Mouse (Mus musculus): Measurements from ENCODE around the gene Irf2bp1.
A peak's percentile ranks its signal among the peaks of the same experiment; 100 is the strongest.

The Irf2bp1 gene

GRCm38 (mm10) chr7:19000421-19000820, 3.4 kb upstream of the Irf2bp1 start:
- DNase-seq (ENCODE audit: low spot score in 2 of 2), result no peak

GRCm38 (mm10) chr7:19001066-19001806, 2.6 kb upstream of the Irf2bp1 start:
- peak; percentile 67 to 74 for DNase-seq (ENCODE audit: low spot score in 2 of 2)

- DNase-seq (ENCODE audit: low spot score in 2 of 2), result no peak
Measured at GRCm38 (mm10) chr7:19001807-19002085, 2.1 kb upstream of the Irf2bp1 start.

- DNase-seq (ENCODE audit: low spot score in 2 of 2), result no peak
Measured at GRCm38 (mm10) chr7:19002115-19002514, 1.7 kb upstream of the Irf2bp1 start.

- peak; percentile 22 to 50 for DNase-seq (ENCODE audit: low spot score in 2 of 2)
Measured at GRCm38 (mm10) chr7:19002848-19003498, 871 bp upstream of the Irf2bp1 start.

- peak in 1 of 2 experiments; percentile 28 for DNase-seq (ENCODE audit: low spot score in 2 of 2)
Measured at GRCm38 (mm10) chr7:19004631-19005079, 811 bp downstream of the Irf2bp1 start.

GRCm38 (mm10) chr7:19005417-19006121, 1.7 kb downstream of the Irf2bp1 start:
- DNase-seq (ENCODE audit: low spot score in 2 of 2), result no peak

GRCm38 (mm10) chr7:19006476-19006875, 2.6 kb downstream of the Irf2bp1 start:
- peak; percentile 65 to 78 for DNase-seq (ENCODE audit: low spot score in 2 of 2)

GRCm38 (mm10) chr7:19007026-19007977, 3.5 kb downstream of the Irf2bp1 start:
- DNase-seq (ENCODE audit: low spot score in 2 of 2), result no peak

GRCm38 (mm10) chr7:19010581-19010980, 6.7 kb downstream of the Irf2bp1 start:
- no peak for DNase-seq (ENCODE audit: low spot score in 2 of 2)

- no peak for DNase-seq (ENCODE audit: low spot score in 2 of 2)
Measured at GRCm38 (mm10) chr7:19012025-19012621, 8.3 kb downstream of the Irf2bp1 start.

GRCm38 (mm10) chr7:19012882-19013281, 9.0 kb downstream of the Irf2bp1 start:
- DNase-seq (ENCODE audit: low spot score in 2 of 2), result no peak

- no peak for DNase-seq (ENCODE audit: low spot score in 2 of 2)
Measured at GRCm38 (mm10) chr7:19014452-19014851, 10.6 kb downstream of the Irf2bp1 start.

- DNase-seq (ENCODE audit: low spot score in 2 of 2), result no peak
Measured at GRCm38 (mm10) chr7:19016042-19016441, 12.2 kb downstream of the Irf2bp1 start.

GRCm38 (mm10) chr7:19017909-19018308, 14.1 kb downstream of the Irf2bp1 start:
- DNase-seq (ENCODE audit: low spot score in 2 of 2), result no peak

- DNase-seq (ENCODE audit: low spot score in 2 of 2), result no peak
Measured at GRCm38 (mm10) chr7:19021048-19021447, 17.2 kb downstream of the Irf2bp1 start.

- no peak for DNase-seq (ENCODE audit: low spot score in 2 of 2)
Measured at GRCm38 (mm10) chr7:19022189-19022958, 18.5 kb downstream of the Irf2bp1 start.

GRCm38 (mm10) chr7:19023357-19023814, 19.5 kb downstream of the Irf2bp1 start, which contains the start of gene Foxa3:
TSS of gene Foxa3 (minus strand) at chr7:19023538.
- no peak for DNase-seq (ENCODE audit: low spot score in 2 of 2)

GRCm38 (mm10) chr7:19024096-19024506, 20.3 kb downstream of the Irf2bp1 start, which contains the start of gene Sympk:
TSS of gene Sympk (plus strand) at chr7:19024377.
- peak; percentile 90 to 95 for DNase-seq (ENCODE audit: low spot score in 2 of 2)

Data from spleen, postnatal 14 days (tissue).